Mouse (Mus musculus) liver, adult 2 months (tissue): ENCODE data around the gene Stab1.

Source experiments
- CTCF ChIP-seq: fragments of 200-500 bp; IDR thresholded peaks from 2 replicates; pipeline ENCODE4 v1.5.1; 2011; ENCODE audit warnings: low read depth, low read length, control low read depth
- POLR2A ChIP-seq: fragments of 200-500 bp; IDR thresholded peaks from 2 replicates; pipeline ENCODE4 v1.6.1; 2011; ENCODE audit warnings: low read length, control low read depth; ENCODE audit not compliant: insufficient read depth; ENCODE audit errors: extremely low read depth

GRCm38 (mm10) chr14:31138219-31138896, 30.1 kb downstream of the Stab1 start:
- TF ChIP-seq CTCF (no peak), POLR2A (no peak)
